Mouse (Mus musculus) cerebellum, adult 18-20 months (tissue): Measurements from ENCODE around the gene Gdpd2.

ENCODE experiments used
- DNase-seq, 2 experiments: peaks; one replicate each; pipeline ENCODE4 v3.0.0; 2021

Gene Gdpd2

DNA sequence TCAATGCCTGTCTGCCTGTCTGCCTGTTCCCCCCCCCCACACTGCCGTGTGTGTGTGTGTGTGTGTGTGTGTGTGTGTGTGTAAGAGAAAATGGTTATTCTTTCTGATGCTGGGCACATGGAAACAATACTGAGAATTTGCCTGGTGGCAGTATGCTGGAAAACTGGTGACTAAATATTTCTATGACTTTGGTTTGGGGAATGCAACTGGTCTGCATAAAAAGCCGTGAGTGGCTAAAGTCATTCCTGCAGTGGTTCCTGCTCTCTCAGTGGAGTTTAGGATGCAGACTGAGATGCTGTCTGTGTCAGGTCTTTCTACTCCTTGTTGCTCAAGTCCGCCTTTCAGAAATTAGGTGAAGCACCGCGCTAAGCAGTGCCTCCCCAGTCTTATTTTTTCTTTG, 48.7 kb downstream of the Gdpd2 start:
- DNase-seq, result no peak
